8 mouse cellular contexts compared by ENCODE assay signal in genomic region chr6:100143586-100144301, GRCm38 (mm10).
DNase-seq lines count a peak whose midpoint lies in the region; ATAC-seq and TF ChIP-seq lines count a peak whose summit lies in the region.

No protein-coding gene starts in this region.

- peaks cover 20% of the 10 kb centered on the region for H3K4me1 ChIP-seq in bone marrow macrophage, adult 2 months (ENCODE audit: control insufficient read depth, insufficient read depth, low read length)
- peaks cover 59% of the 10 kb centered on the region for H3K4me1 ChIP-seq in forebrain, embryonic 10.5 days
- H3K4me1 ChIP-seq in heart, embryonic 11.5 days (ENCODE audit: control insufficient read depth, insufficient read depth, low read length), result peaks cover 22% of the 10 kb centered on the region
- peaks cover 19% of the 10 kb centered on the region for H3K4me1 ChIP-seq in kidney, embryonic 14.5 days (ENCODE audit: control insufficient read depth, insufficient read depth, low read length)
- H3K4me1 ChIP-seq in limb, embryonic 11.5 days (ENCODE audit: control insufficient read depth, insufficient read depth, low read length), result peaks cover 36% of the 10 kb centered on the region
- peaks cover 47% of the 10 kb centered on the region for H3K4me1 ChIP-seq in midbrain, embryonic 12.5 days
- peaks cover 10% of the 10 kb centered on the region for H3K4me1 ChIP-seq in stomach, postnatal 0 days (replicated peaks; ENCODE audit: control insufficient read depth, insufficient read depth)

- TF ChIP-seq EP300 in stomach, postnatal 0 days (optimal IDR thresholded peaks at IDR 0.05), result no peak

- peaks cover 89% of the 10 kb centered on the region for H3K27me3 ChIP-seq in forebrain, embryonic 10.5 days (ENCODE audit: poor library complexity, severe bottlenecking)
- peaks cover 23% of the 10 kb centered on the region; the same call in 1 of the 2 replicates for H3K27me3 ChIP-seq in heart, embryonic 11.5 days (ENCODE audit: control insufficient read depth, insufficient read depth, low read length)
- peaks cover 2% of the 10 kb centered on the region; the same call in 1 of the 2 replicates for H3K27me3 ChIP-seq in kidney, embryonic 14.5 days (ENCODE audit: control insufficient read depth, insufficient read depth, low read length)
- 0 out of 2 replicates have a peak, but pooled peaks cover 2% of the 10 kb centered on the region for H3K27me3 ChIP-seq in limb, embryonic 11.5 days (ENCODE audit: control insufficient read depth, insufficient read depth, low read length)
- H3K27me3 ChIP-seq in midbrain, embryonic 12.5 days, result peaks cover 51% of the 10 kb centered on the region
- H3K27me3 ChIP-seq in stomach, postnatal 0 days (ENCODE audit: control insufficient read depth, insufficient read depth, low read length), result no peaks in the 10 kb centered on the region

- TF ChIP-seq CTCF in bone marrow macrophage, adult 2 months (IDR thresholded peaks at IDR 0.05; ENCODE audit: low read depth, low read length), result no peak
- TF ChIP-seq CTCF in stomach, postnatal 0 days (IDR thresholded peaks at IDR 0.05; ENCODE audit: low read depth), result no peak

- no peak for ATAC-seq in heart, embryonic 11.5 days (replicated peaks; ENCODE audit: insufficient number of reproducible peaks, low FRiP score, low TSS enrichment)
- 0 out of 2 replicates have a peak, but pooled peaks have one; percentile 41 for ATAC-seq in kidney, embryonic 14.5 days (ENCODE audit: low FRiP score, low TSS enrichment)
- peak; percentile 33; the same call in 1 of the 2 replicates for ATAC-seq in limb, embryonic 11.5 days (ENCODE audit: insufficient number of reproducible peaks, low FRiP score, low TSS enrichment, low read depth)
- peak; percentile 65 for ATAC-seq in midbrain, embryonic 12.5 days (ENCODE audit: low FRiP score, low read depth)
- peak; percentile 62 for ATAC-seq in stomach, postnatal 0 days (ENCODE audit: low FRiP score, low TSS enrichment)

- no peaks in the 10 kb centered on the region for H3K36me3 ChIP-seq in forebrain, embryonic 10.5 days (replicated peaks)
- no peaks in the 10 kb centered on the region for H3K36me3 ChIP-seq in heart, embryonic 11.5 days (ENCODE audit: control insufficient read depth, insufficient read depth, low read length)
- no peaks in the 10 kb centered on the region for H3K36me3 ChIP-seq in kidney, embryonic 14.5 days (ENCODE audit: control insufficient read depth, insufficient read depth, low read length)
- no peaks in the 10 kb centered on the region for H3K36me3 ChIP-seq in limb, embryonic 11.5 days (ENCODE audit: control insufficient read depth, insufficient read depth, low read length)
- no peaks in the 10 kb centered on the region for H3K36me3 ChIP-seq in midbrain, embryonic 12.5 days
- H3K36me3 ChIP-seq in stomach, postnatal 0 days (ENCODE audit: control insufficient read depth, insufficient read depth, low read length), result no peaks in the 10 kb centered on the region

- H3K4me3 ChIP-seq in bone marrow macrophage, adult 2 months (ENCODE audit: insufficient read depth, low read length), result peak overlapping the region; percentile 7
- H3K4me3 ChIP-seq in forebrain, embryonic 10.5 days, result peak overlapping the region; percentile 38
- no peak overlapping the region for H3K4me3 ChIP-seq in heart, embryonic 11.5 days (ENCODE audit: low read depth, low read length)
- 0 out of 2 replicates have a peak overlapping the region, but pooled peaks have one; percentile 6 for H3K4me3 ChIP-seq in kidney, embryonic 14.5 days (ENCODE audit: low read length)
- H3K4me3 ChIP-seq in limb, embryonic 11.5 days (ENCODE audit: low read depth, low read length), result no peak overlapping the region
- no peak overlapping the region for H3K4me3 ChIP-seq in midbrain, embryonic 12.5 days
- no peak overlapping the region for H3K4me3 ChIP-seq in stomach, postnatal 0 days (ENCODE audit: low read depth, low read length)

- H3K9ac ChIP-seq in heart, embryonic 11.5 days (ENCODE audit: low read depth, low read length), result 0 out of 2 replicates have a peak overlapping the region, but pooled peaks have one; percentile 34
- peak overlapping the region; percentile 38; the same call in 1 of the 2 replicates for H3K9ac ChIP-seq in kidney, embryonic 14.5 days (ENCODE audit: low read depth, low read length)
- no peak overlapping the region for H3K9ac ChIP-seq in limb, embryonic 11.5 days (ENCODE audit: low read length)
- peak overlapping the region; percentile 11; the same call in 1 of the 2 replicates for H3K9ac ChIP-seq in midbrain, embryonic 12.5 days (replicated peaks)
- 0 out of 2 replicates have a peak overlapping the region, but pooled peaks have one; percentile 13 for H3K9ac ChIP-seq in stomach, postnatal 0 days (ENCODE audit: low read length)

- peak overlapping the region; percentile 55 for H3K4me2 ChIP-seq in heart, embryonic 11.5 days
- peak overlapping the region; percentile 36 for H3K4me2 ChIP-seq in kidney, embryonic 14.5 days (replicated peaks; ENCODE audit: low read depth, low read length)
- H3K4me2 ChIP-seq in limb, embryonic 11.5 days (ENCODE audit: low read depth, severe bottlenecking), result peak overlapping the region; percentile 30
- H3K4me2 ChIP-seq in midbrain, embryonic 12.5 days (replicated peaks), result peak overlapping the region; percentile 42
- H3K4me2 ChIP-seq in stomach, postnatal 0 days (replicated peaks; ENCODE audit: low read depth), result peak overlapping the region; percentile 45

- no peak for TF ChIP-seq POLR2A in bone marrow macrophage, adult 2 months (IDR thresholded peaks at IDR 0.05; ENCODE audit: borderline replicate concordance, low read depth, low read length)

- H3K9me3 ChIP-seq in forebrain, embryonic 10.5 days, result no peaks in the 10 kb centered on the region
- H3K9me3 ChIP-seq in heart, embryonic 11.5 days (replicated peaks; ENCODE audit: control insufficient read depth, low read length), result no peaks in the 10 kb centered on the region
- no peaks in the 10 kb centered on the region for H3K9me3 ChIP-seq in kidney, embryonic 14.5 days (ENCODE audit: control insufficient read depth, low read length)
- H3K9me3 ChIP-seq in limb, embryonic 11.5 days (ENCODE audit: control insufficient read depth, low read length), result no peaks in the 10 kb centered on the region
- no peaks in the 10 kb centered on the region for H3K9me3 ChIP-seq in midbrain, embryonic 12.5 days
- no peaks in the 10 kb centered on the region for H3K9me3 ChIP-seq in stomach, postnatal 0 days (ENCODE audit: control insufficient read depth, low read length)

- peak; percentile 69 for DNase-seq in forebrain, embryonic 10.5 days (ENCODE audit: extremely low spot score, low spot score)
- peak; percentile 68 for DNase-seq in limb, embryonic 11.5 days (ENCODE audit: low spot score)
- peak; percentile 59 for DNase-seq in stomach, postnatal 0 days (ENCODE audit: low spot score)
- no peak for DNase-seq in thymus, postnatal 4 days

- peak overlapping the region; percentile 12 for H3K27ac ChIP-seq in bone marrow macrophage, adult 2 months (ENCODE audit: insufficient read depth, low read depth, low read length)
- H3K27ac ChIP-seq in forebrain, embryonic 10.5 days, result peak overlapping the region; percentile 81
- peak overlapping the region; percentile 35; the same call in 1 of the 2 replicates for H3K27ac ChIP-seq in heart, embryonic 11.5 days (ENCODE audit: low read depth, low read length)
- H3K27ac ChIP-seq in kidney, embryonic 14.5 days (ENCODE audit: low read depth, low read length), result no peak overlapping the region
- H3K27ac ChIP-seq in limb, embryonic 11.5 days (replicated peaks; ENCODE audit: low read depth, low read length), result no peak overlapping the region
- H3K27ac ChIP-seq in midbrain, embryonic 12.5 days (replicated peaks), result peak overlapping the region; percentile 70
- H3K27ac ChIP-seq in stomach, postnatal 0 days (replicated peaks), result peak overlapping the region; percentile 70

- WGBS in forebrain, embryonic 10.5 days, result 2% methylated on average over 16 of the region's 16 CpGs
- WGBS in heart, embryonic 11.5 days (ENCODE audit: insufficient replicate concordance), result 10% methylated on average over 16 of the region's 16 CpGs
- 7% methylated on average over 16 of the region's 16 CpGs for WGBS in kidney, embryonic 14.5 days
- 7% methylated on average over 16 of the region's 16 CpGs for WGBS in limb, embryonic 11.5 days
- 3% methylated on average over 16 of the region's 16 CpGs for WGBS in midbrain, embryonic 12.5 days
- WGBS in stomach, postnatal 0 days, result 9% methylated on average over 16 of the region's 16 CpGs

Comparison
In these comparisons a context has a peak if more than half of its experiments do, and no peak if none do; other contexts are left out.
1. H3K27ac ChIP-seq: peak in bone marrow macrophage, adult 2 months (single experiment), forebrain, embryonic 10.5 days (single experiment), heart, embryonic 11.5 days (single experiment), midbrain, embryonic 12.5 days (single experiment) and stomach, postnatal 0 days (single experiment); none in kidney, embryonic 14.5 days (single experiment) and limb, embryonic 11.5 days (single experiment).
2. H3K4me3 ChIP-seq: peak in bone marrow macrophage, adult 2 months (single experiment), forebrain, embryonic 10.5 days (single experiment) and kidney, embryonic 14.5 days (single experiment); none in heart, embryonic 11.5 days (single experiment), limb, embryonic 11.5 days (single experiment), midbrain, embryonic 12.5 days (single experiment) and stomach, postnatal 0 days (single experiment).
3. Peak in every context shown above with its lines, with median percentiles within 50 percentile points of each other: H3K4me2 ChIP-seq.